Comparison of ENCODE assay signal across 18 mouse cellular contexts in genomic region chr1:63879570-63879969, GRCm38 (mm10).
"Had no signal": no experiment of that assay in that cellular context is flagged by ENCODE, and none has a peak within 500 bp of the region (broad histone marks: within the 10 kb centered on the region; RNA-seq: fewer than 3 reads in every experiment).

No protein-coding gene starts in this region.

- H3K4me2 ChIP-seq: liver, embryonic 12.5 days; lung, embryonic 15.5 days; midbrain, embryonic 12.5 days; neural tube, embryonic 13.5 days had no signal

- H3K27ac ChIP-seq: liver, embryonic 12.5 days; liver, embryonic 14.5 days; lung, embryonic 15.5 days; midbrain, embryonic 10.5 days; midbrain, embryonic 12.5 days; neural tube, embryonic 13.5 days had no signal

- ATAC-seq: liver, embryonic 12.5 days; lung, postnatal 0 days; midbrain, embryonic 16.5 days had no signal

- H3K36me3 ChIP-seq: liver, embryonic 12.5 days; lung, embryonic 15.5 days; midbrain, embryonic 10.5 days; midbrain, embryonic 12.5 days; neural tube, embryonic 13.5 days had no signal

- DNase-seq: lung, adult 18-20 months; lung, postnatal 4 days; midbrain, embryonic 14.5 days; right cerebral cortex, postnatal 14 days; right cerebral cortex, postnatal 4 days; spleen, adult 18-20 months; thymus, adult 18-20 months; thymus, postnatal 14 days; thymus, postnatal 36 days had no signal

- H3K27me3 ChIP-seq: liver, embryonic 12.5 days; lung, embryonic 15.5 days; midbrain, embryonic 12.5 days; neural tube, embryonic 13.5 days had no signal

- H3K4me1 ChIP-seq: liver, embryonic 12.5 days; midbrain, embryonic 10.5 days; midbrain, embryonic 12.5 days; neural tube, embryonic 13.5 days had no signal

- H3K9me3 ChIP-seq: liver, embryonic 12.5 days; lung, embryonic 15.5 days; midbrain, embryonic 10.5 days; midbrain, embryonic 12.5 days; neural tube, embryonic 13.5 days had no signal

- H3K9ac ChIP-seq: liver, embryonic 12.5 days; liver, embryonic 14.5 days; lung, embryonic 15.5 days; midbrain, embryonic 12.5 days; neural tube, embryonic 13.5 days had no signal

- H3K4me3 ChIP-seq: liver, embryonic 12.5 days; lung, embryonic 15.5 days; midbrain, embryonic 10.5 days; midbrain, embryonic 12.5 days; myocyte; neural tube, embryonic 13.5 days had no signal
